Mouse (Mus musculus) heart, embryonic 12.5 days (tissue): Measurements from ENCODE around the gene Grin2b. TPM values are rescaled to one million over a fixed set of nuclear protein-coding genes. Genes with fewer than 3 reads are reported as not detected.

Experiments used
- ATAC-seq: fragments of 200-750 bp; cut with Nextera tagmentation; 2 replicates; pipeline ENCODE4 v1.8.0; 2017; ENCODE audit warnings: moderate TSS enrichment, moderate library complexity; ENCODE audit not compliant: insufficient number of reproducible peaks, low FRiP score
- H3K27ac ChIP-seq: fragments of 300-500 bp; sonication (generic); 2 replicates; pipeline ENCODE4 v1.5.1; 2016; ENCODE audit warnings: mild to moderate bottlenecking, moderate library complexity; ENCODE audit not compliant: poor library complexity, severe bottlenecking
- H3K27me3 ChIP-seq: fragments of 300-500 bp; sonication (generic); replicated peaks from 2 replicates; pipeline ENCODE4 v1.6.1; 2016; ENCODE audit warnings: mild to moderate bottlenecking, moderate library complexity
- H3K36me3 ChIP-seq: fragments of 300-500 bp; sonication (generic); 2 replicates; pipeline ENCODE4 v1.6.1; 2016; ENCODE audit warnings: mild to moderate bottlenecking, moderate library complexity
- H3K4me1 ChIP-seq: fragments of 300-500 bp; sonication (generic); replicated peaks from 2 replicates; pipeline ENCODE4 v1.6.1; 2016; ENCODE audit warnings: mild to moderate bottlenecking
- H3K4me2 ChIP-seq: fragments of 300-500 bp; sonication (generic); 2 replicates; pipeline ENCODE4 v1.6.1; 2016; ENCODE audit warnings: mild to moderate bottlenecking, moderate library complexity
- H3K4me3 ChIP-seq: fragments of 300-500 bp; sonication (generic); 2 replicates; pipeline ENCODE4 v1.5.1; 2016; ENCODE audit warnings: mild to moderate bottlenecking
- H3K9ac ChIP-seq: fragments of 300-500 bp; sonication (generic); 2 replicates; pipeline ENCODE4 v1.6.1; 2016; ENCODE audit warnings: mild to moderate bottlenecking, moderate library complexity
- H3K9me3 ChIP-seq: fragments of 300-500 bp; sonication (generic); replicated peaks from 2 replicates; pipeline ENCODE4 v1.6.1; 2016; ENCODE audit warnings: mild to moderate bottlenecking, moderate library complexity
- WGBS: fragments of 180-500 bp; shearing (Covaris S2); methylation state at CpG from one replicate; pipeline ENCODE4 v1.1.7; 2016; 5-methylcytosine and 5-hydroxymethylcytosine counted together
- polyA plus RNA-seq: library from polyadenylated mRNA; unstranded; fragments of >200 nt; fragmentation: Nextera tagmentation; extraction: Ambion mirVana; gene quantifications from 2 replicates; pipeline ENCODE4 v1.2.1, GENCODE M21; 2016

The Grin2b gene
- polyA plus RNA-seq: 0.12 and 0.20 TPM in 2 replicates

- no peak within 1 kb of the TSS for H3K27ac ChIP-seq
- peak within 1 kb of the TSS; percentile 39 for H3K9ac ChIP-seq
- H3K4me2 ChIP-seq: peak within 1 kb of the TSS; percentile 93
- H3K36me3 ChIP-seq: no peaks in the 10 kb centered on the region
- ATAC-seq: peak; percentile 33; the same call in 1 of the 2 replicates
- 1% methylated on average over 26 of the region's 30 CpGs for WGBS
- no peaks in the 10 kb centered on the region for H3K9me3 ChIP-seq
- peak within 1 kb of the TSS; percentile 53 for H3K4me3 ChIP-seq
- peaks cover 16% of the 10 kb centered on the region for H3K4me1 ChIP-seq
- peaks cover 62% of the 10 kb centered on the region for H3K27me3 ChIP-seq
Observed at GRCm38 (mm10) chr6:136173191-136173896, at the start of gene Grin2b. Gene Grin2b (minus strand): TSS chr6:136173511.

- Histone ChIP-seq H3K4me3 (no peak overlapping the region), H3K4me1 (no peaks in the 10 kb centered on the region), H3K27ac (no peak overlapping the region), H3K36me3 (no peaks in the 10 kb centered on the region), H3K9me3 (no peaks in the 10 kb centered on the region), H3K27me3 (no peaks in the 10 kb centered on the region), H3K9ac (no peak overlapping the region), H3K4me2 (no peak overlapping the region)
- 79% methylated on average over 3 of the region's 3 CpGs for WGBS
- no peak for ATAC-seq
Observed at GRCm38 (mm10) chr6:136221894-136222293, 48.6 kb upstream of the Grin2b start.

DNA sequence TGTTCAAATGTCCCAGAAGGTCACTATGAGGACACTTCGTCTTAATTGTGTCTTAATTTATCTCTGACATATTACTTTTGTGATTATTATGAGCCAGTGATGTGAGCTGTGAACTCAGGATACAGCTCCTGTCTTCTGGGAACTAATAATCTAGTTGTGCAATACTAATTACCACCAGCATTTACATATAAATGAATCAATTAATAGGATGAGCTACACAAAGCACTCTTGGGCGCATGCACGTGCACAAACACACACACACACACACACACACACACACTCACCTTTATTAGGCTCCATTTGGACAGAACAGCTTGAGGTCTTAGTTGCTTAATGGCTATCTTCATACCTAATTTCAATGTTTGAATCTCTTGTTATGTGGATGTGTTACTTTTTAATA, 37.1 kb upstream of the Grin2b start:
- H3K36me3 ChIP-seq: no peaks in the 10 kb centered on the region
- H3K27me3 ChIP-seq: no peaks in the 10 kb centered on the region
- ATAC-seq: no peak
- H3K4me2 ChIP-seq: no peak overlapping the region
- H3K9ac ChIP-seq: no peak overlapping the region
- 85% methylated on average over 3 of the region's 3 CpGs for WGBS
- no peak overlapping the region for H3K27ac ChIP-seq
- no peaks in the 10 kb centered on the region for H3K9me3 ChIP-seq
- no peak overlapping the region for H3K4me3 ChIP-seq
- no peaks in the 10 kb centered on the region for H3K4me1 ChIP-seq

- WGBS: 82% methylated on average over 2 of the region's 2 CpGs
- no peak overlapping the region for H3K4me2 ChIP-seq
Observed at GRCm38 (mm10) chr6:136199814-136200213, 26.5 kb upstream of the Grin2b start.

GRCm38 (mm10) chr6:136194616-136195015, 21.3 kb upstream of the Grin2b start:
- Histone ChIP-seq H3K4me3 (no peak overlapping the region), H3K27ac (no peak overlapping the region), H3K4me1 (no peaks in the 10 kb centered on the region), H3K36me3 (no peaks in the 10 kb centered on the region), H3K9ac (no peak overlapping the region), H3K9me3 (no peaks in the 10 kb centered on the region), H3K4me2 (no peak overlapping the region), H3K27me3 (no peaks in the 10 kb centered on the region)
- 82% methylated on average over 5 of the region's 5 CpGs for WGBS
- ATAC-seq: no peak

More at GRCm38 (mm10) chr6:136199814-136200213, 26.5 kb upstream of the Grin2b start:
- ATAC-seq: no peak
- H3K4me3 ChIP-seq: no peak overlapping the region
- no peaks in the 10 kb centered on the region; the same call in 1 of the 2 replicates for H3K9me3 ChIP-seq
- H3K27me3 ChIP-seq: no peaks in the 10 kb centered on the region
- no peaks in the 10 kb centered on the region for H3K4me1 ChIP-seq
- H3K36me3 ChIP-seq: no peaks in the 10 kb centered on the region
- no peak overlapping the region for H3K27ac ChIP-seq
- H3K9ac ChIP-seq: no peak overlapping the region

DNA sequence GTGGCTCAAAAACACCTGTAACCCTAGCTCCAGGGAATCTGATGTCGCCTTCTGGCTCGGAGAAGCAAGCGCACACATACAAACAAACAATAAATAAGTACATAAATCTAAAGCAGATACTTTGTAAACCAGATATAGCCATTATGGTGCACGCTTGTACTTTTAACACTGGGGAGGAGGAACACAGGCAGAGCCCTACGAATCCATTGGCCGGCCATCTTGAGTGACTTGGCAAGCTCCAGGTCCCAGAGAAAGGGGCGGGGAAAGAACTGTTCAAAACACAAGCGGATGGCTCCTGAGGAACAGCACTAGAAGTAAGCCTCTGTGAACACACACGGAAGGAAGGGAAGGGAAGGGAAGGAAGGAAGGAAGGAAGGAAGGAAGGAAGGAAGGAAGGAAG, 4.8 kb upstream of the Grin2b start:
- peaks cover 16% of the 10 kb centered on the region for H3K27me3 ChIP-seq
- ATAC-seq: no peak
- 80% methylated on average over 9 of the region's 9 CpGs for WGBS

GRCm38 (mm10) chr6:136172801-136173190, 515 bp downstream of the Grin2b start:
- peaks cover 16% of the 10 kb centered on the region for H3K4me1 ChIP-seq
- no peaks in the 10 kb centered on the region for H3K36me3 ChIP-seq
- WGBS: 0% methylated on average over 15 of the region's 15 CpGs
- H3K27me3 ChIP-seq: peaks cover 66% of the 10 kb centered on the region
- H3K9ac ChIP-seq: no peak overlapping the region
- H3K4me2 ChIP-seq: peak overlapping the region; percentile 93
- ATAC-seq: 0 out of 2 replicates have a peak, but pooled peaks have one; percentile 22
- H3K4me3 ChIP-seq: peak overlapping the region; percentile 53
- no peaks in the 10 kb centered on the region for H3K9me3 ChIP-seq
- no peak overlapping the region for H3K27ac ChIP-seq

More for the DNA sequence above, 4.8 kb upstream of the Grin2b start:
- Histone ChIP-seq H3K4me3 (no peak overlapping the region), H3K36me3 (no peaks in the 10 kb centered on the region), H3K9ac (no peak overlapping the region), H3K27ac (no peak overlapping the region), H3K4me1 (peaks cover 6% of the 10 kb centered on the region), H3K9me3 (no peaks in the 10 kb centered on the region), H3K4me2 (no peak overlapping the region)

GRCm38 (mm10) chr6:136172172-136172651, 1.1 kb downstream of the Grin2b start:
- Histone ChIP-seq H3K27me3 (peaks cover 66% of the 10 kb centered on the region), H3K4me2 (peak overlapping the region; percentile 93), H3K4me3 (peak overlapping the region; percentile 53), H3K9me3 (no peaks in the 10 kb centered on the region), H3K27ac (no peak overlapping the region), H3K9ac (peak overlapping the region; percentile 39; the same call in 1 of the 2 replicates), H3K4me1 (peaks cover 16% of the 10 kb centered on the region), H3K36me3 (no peaks in the 10 kb centered on the region)
- no peak; the same call in 1 of the 2 replicates for ATAC-seq
- under 1% methylated on average over 43 of the region's 43 CpGs for WGBS

DNA sequence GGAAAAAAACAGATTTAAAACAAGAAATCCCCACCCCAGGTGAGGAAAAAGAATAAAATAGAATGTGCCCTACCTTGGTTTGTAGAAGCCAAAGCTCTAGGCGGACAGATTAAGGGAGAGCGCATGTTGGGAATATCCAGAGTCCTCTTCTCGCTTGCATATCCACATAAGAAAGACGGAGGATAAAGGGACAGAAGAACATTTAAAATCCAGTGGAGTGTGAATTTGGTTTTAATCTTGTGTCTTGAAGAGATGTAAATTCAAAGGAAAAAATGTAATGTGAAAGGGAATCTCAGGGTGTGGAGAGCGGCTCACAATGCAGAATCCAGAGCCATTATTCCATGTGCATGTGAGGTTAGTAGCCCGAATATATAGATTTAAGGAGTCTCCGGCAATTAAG, 2.0 kb downstream of the Grin2b start:
- Histone ChIP-seq H3K4me2 (peak overlapping the region; percentile 93), H3K9me3 (no peaks in the 10 kb centered on the region), H3K4me3 (no peak overlapping the region), H3K27ac (no peak overlapping the region), H3K36me3 (no peaks in the 10 kb centered on the region), H3K9ac (no peak overlapping the region), H3K27me3 (peaks cover 66% of the 10 kb centered on the region), H3K4me1 (peaks cover 16% of the 10 kb centered on the region)
- WGBS: 26% methylated on average over 7 of the region's 7 CpGs
- no peak for ATAC-seq

GRCm38 (mm10) chr6:136170381-136170780, 2.9 kb downstream of the Grin2b start:
- H3K4me3 ChIP-seq: no peak overlapping the region
- 81% methylated on average over 5 of the region's 5 CpGs for WGBS
- ATAC-seq: no peak
- no peaks in the 10 kb centered on the region for H3K36me3 ChIP-seq
- peaks cover 66% of the 10 kb centered on the region for H3K27me3 ChIP-seq
- H3K9me3 ChIP-seq: no peaks in the 10 kb centered on the region
- H3K4me1 ChIP-seq: peaks cover 16% of the 10 kb centered on the region
- no peak overlapping the region for H3K4me2 ChIP-seq
- no peak overlapping the region for H3K27ac ChIP-seq
- no peak overlapping the region for H3K9ac ChIP-seq

DNA sequence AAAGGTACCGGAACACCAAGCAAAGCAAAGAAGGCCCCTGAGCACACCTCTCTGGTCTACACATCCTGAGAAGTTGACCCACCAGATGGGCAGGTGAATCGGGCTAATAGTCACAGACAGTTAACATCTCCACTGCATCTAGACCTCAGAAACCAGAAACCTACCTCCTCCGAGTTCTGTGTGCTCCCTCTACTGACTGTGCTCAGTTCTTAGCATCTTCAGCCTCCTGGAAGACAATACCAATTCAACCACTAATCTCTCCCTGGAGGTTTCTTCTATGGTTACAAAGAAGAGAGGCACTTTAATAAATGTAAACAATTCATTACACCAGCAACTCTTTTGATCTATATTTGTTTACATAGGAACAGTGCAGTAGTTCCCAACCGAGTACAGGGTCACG, 6.0 kb downstream of the Grin2b start:
- Histone ChIP-seq H3K4me2 (no peak overlapping the region), H3K36me3 (no peaks in the 10 kb centered on the region), H3K4me3 (no peak overlapping the region), H3K4me1 (peaks cover 4% of the 10 kb centered on the region; the same call in 1 of the 2 replicates), H3K27me3 (peaks cover 43% of the 10 kb centered on the region), H3K9me3 (no peaks in the 10 kb centered on the region), H3K27ac (no peak overlapping the region), H3K9ac (no peak overlapping the region)
- no peak for ATAC-seq
- 78% methylated on average over 5 of the region's 5 CpGs for WGBS
